Mouse (Mus musculus) CH12.LX (cell line): ENCODE results near the gene Mettl21e.

Experiments used
- CHD2 ChIP-seq: IDR thresholded peaks from 2 replicates; pipeline ENCODE4 v1.6.1; 2011; ENCODE audit warnings: low read length, improper control_type of control experiment
- CTCF ChIP-seq, 2 experiments: IDR thresholded peaks in 1 of 2; conservative IDR thresholded peaks in 1 of 2; 2 replicates each; pipeline ENCODE4 v1.5.1; 2011 to 2012; ENCODE audit warnings: low read depth in 2 of 2, low read length in 2 of 2, improper control_type of control experiment in 1 of 2, inconsistent platforms in 1 of 2, mild to moderate bottlenecking in 1 of 2, moderate library complexity in 1 of 2
- ETS1 ChIP-seq: conservative IDR thresholded peaks from 2 replicates; pipeline ENCODE4 v1.6.1; 2012; ENCODE audit warnings: low read depth, mild to moderate bottlenecking, inconsistent platforms, low read length, improper control_type of control experiment, moderate library complexity
- GABPA ChIP-seq: IDR thresholded peaks from 2 replicates; pipeline ENCODE4 v1.6.1; 2012; ENCODE audit warnings: low read depth, low read length, improper control_type of control experiment, inconsistent platforms; ENCODE audit not compliant: insufficient replicate concordance
- JUN ChIP-seq: IDR thresholded peaks from 2 replicates; pipeline ENCODE4 v1.6.1; 2011; ENCODE audit warnings: low read depth, mild to moderate bottlenecking, low read length, improper control_type of control experiment, moderate library complexity; ENCODE audit not compliant: insufficient read depth
- MAFK ChIP-seq: IDR thresholded peaks from 2 replicates; pipeline ENCODE4 v1.6.1; 2011; ENCODE audit warnings: low read length, improper control_type of control experiment; ENCODE audit not compliant: insufficient replicate concordance
- MAX ChIP-seq: IDR thresholded peaks from 2 replicates; pipeline ENCODE4 v1.6.1; 2011; ENCODE audit warnings: low read length, improper control_type of control experiment
- MAZ ChIP-seq: IDR thresholded peaks from 2 replicates; pipeline ENCODE4 v1.6.1; 2012; ENCODE audit warnings: low read depth, mild to moderate bottlenecking, inconsistent platforms, low read length, improper control_type of control experiment, moderate library complexity
- NRF1 ChIP-seq: IDR thresholded peaks from 2 replicates; pipeline ENCODE4 v1.6.1; 2014; ENCODE audit warnings: low read depth, mild to moderate bottlenecking, inconsistent platforms, low read length, improper control_type of control experiment, moderate library complexity
- POLR2A ChIP-seq: IDR thresholded peaks from 2 replicates; pipeline ENCODE4 v1.6.1; 2011; ENCODE audit warnings: low read depth, mild to moderate bottlenecking, improper control_type of control experiment, low read length
- TCF12 ChIP-seq: IDR thresholded peaks from 2 replicates; pipeline ENCODE4 v1.6.1; 2014; ENCODE audit warnings: low read depth, mild to moderate bottlenecking, inconsistent platforms, low read length, improper control_type of control experiment
- USF1 ChIP-seq: IDR thresholded peaks from 2 replicates; pipeline ENCODE4 v1.6.1; 2014; ENCODE audit warnings: low read depth, mild to moderate bottlenecking, inconsistent platforms, low read length, improper control_type of control experiment
- USF2 ChIP-seq: conservative IDR thresholded peaks from 2 replicates; pipeline ENCODE4 v1.6.1; 2011; ENCODE audit warnings: low read depth, low read length, improper control_type of control experiment

- no peak for TF ChIP-seq TCF12
- TF ChIP-seq POLR2A = no peak
- TF ChIP-seq MAFK = no peak
- TF ChIP-seq USF2 = no peak
- TF ChIP-seq CTCF (conservative IDR thresholded peaks at IDR 0.05 in 1 of 2, IDR thresholded peaks at IDR 0.05 in 1 of 2; ENCODE audit: low read depth in 2 of 2, low read length in 2 of 2) = no peak
- no peak for TF ChIP-seq JUN
- no peak for TF ChIP-seq MAX
- no peak for TF ChIP-seq CHD2
- TF ChIP-seq NRF1 = no peak
- no peak for TF ChIP-seq MAZ
- no peak for TF ChIP-seq GABPA
- TF ChIP-seq USF1 = no peak
- TF ChIP-seq ETS1 = no peak
These were observed 60.4 kb downstream of the Mettl21e start for GRCm38 (mm10) chr1:44158317-44158716.
